Mouse (Mus musculus) cortical plate, adult 2 months (tissue): ENCODE measurements around the gene Trp53bp2.

Source experiments
- CTCF ChIP-seq: fragments of 200-500 bp; IDR thresholded peaks from 2 replicates; pipeline ENCODE4 v1.5.1; 2011; ENCODE audit warnings: mild to moderate bottlenecking, control low read depth, low read length; ENCODE audit not compliant: insufficient read depth; ENCODE audit errors: extremely low read depth
- POLR2A ChIP-seq: fragments of 200-500 bp; IDR thresholded peaks from 2 replicates; pipeline ENCODE4 v1.6.1; 2011; ENCODE audit warnings: mild to moderate bottlenecking, low read length, control low read depth; ENCODE audit not compliant: insufficient read depth; ENCODE audit errors: extremely low read depth

DNA sequence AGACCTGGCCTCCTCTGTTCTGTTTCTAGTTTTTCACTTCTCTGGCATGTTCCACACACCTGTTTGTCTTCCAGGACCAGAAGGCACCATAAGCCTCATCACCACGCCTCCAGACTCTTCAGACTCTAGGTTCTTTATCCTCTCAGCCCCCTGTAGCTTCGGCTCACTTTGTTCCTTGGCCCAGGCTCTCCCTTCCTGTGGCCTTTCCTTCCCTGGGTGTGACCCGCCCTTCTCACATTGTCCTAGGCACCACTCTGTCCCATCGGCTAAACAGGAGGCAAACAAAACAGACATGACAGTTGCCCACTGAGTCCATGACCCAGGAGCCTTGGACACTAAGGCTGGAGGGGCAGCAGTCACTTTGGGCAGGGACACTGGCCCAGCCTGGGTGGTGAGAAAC is 91.3 kb downstream of the Trp53bp2 start:
- TF ChIP-seq CTCF (no peak), POLR2A (no peak)
